Mouse (Mus musculus): ENCODE results near the gene Trpm8. TPM values are rescaled to one million over a fixed set of nuclear protein-coding genes. Genes with fewer than 3 reads are reported as not detected.
A peak's percentile ranks its signal among the peaks of the same experiment; 100 is the strongest.

Gene Trpm8
- polyA plus RNA-seq, 1 experiment = 0.02 TPM

GRCm38 (mm10) chr1:88250023-88250422 lies 27.4 kb upstream of the Trpm8 start:
- peaks cover 8% of the 10 kb centered on the region for H3K27me3 ChIP-seq (ENCODE audit: control insufficient read depth, insufficient read depth, insufficient read length)
- H3K79me2 ChIP-seq (ENCODE audit: control insufficient read depth, insufficient read depth) = no peaks in the 10 kb centered on the region
- TF ChIP-seq TCF12 (IDR thresholded peaks at IDR 0.05; ENCODE audit: insufficient read depth, poor library complexity, severe bottlenecking) (no peak), E2F4 (IDR thresholded peaks at IDR 0.05; ENCODE audit: insufficient read depth) (no peak), REST (IDR thresholded peaks at IDR 0.05; ENCODE audit: insufficient read depth, insufficient read length) (no peak), POLR2A (IDR thresholded peaks at IDR 0.05; ENCODE audit: insufficient read length, low read depth) (no peak), SRF (IDR thresholded peaks at IDR 0.05; ENCODE audit: control insufficient read depth, insufficient read length, low read depth) (no peak), TCF3 (IDR thresholded peaks at IDR 0.05; ENCODE audit: insufficient read length, low read depth) (no peak), MAX (IDR thresholded peaks at IDR 0.05; ENCODE audit: low read depth) (no peak), MYOD1 (IDR thresholded peaks at IDR 0.05; ENCODE audit: control insufficient read depth in 1 of 3, insufficient read length in 2 of 3, low read depth in 2 of 3) (no peak)
- H3K4me2 ChIP-seq (ENCODE audit: low read depth) = no peak overlapping the region
- no peaks in the 10 kb centered on the region for H3K36me3 ChIP-seq (ENCODE audit: control insufficient read depth, insufficient read depth)
- H3ac ChIP-seq (ENCODE audit: control insufficient read depth, insufficient read length) = no peak overlapping the region
- H3K4me3 ChIP-seq = no peak overlapping the region

GRCm38 (mm10) chr1:88253106-88253505 lies 24.4 kb upstream of the Trpm8 start:
- H3K27me3 ChIP-seq (ENCODE audit: control insufficient read depth, insufficient read depth, insufficient read length) = peaks cover 8% of the 10 kb centered on the region
- no peaks in the 10 kb centered on the region for H3K79me2 ChIP-seq (ENCODE audit: control insufficient read depth, insufficient read depth)
- no peak overlapping the region for H3ac ChIP-seq (ENCODE audit: control insufficient read depth, insufficient read length)
- H3K36me3 ChIP-seq (ENCODE audit: control insufficient read depth, insufficient read depth) = no peaks in the 10 kb centered on the region
- TF ChIP-seq TCF12 (IDR thresholded peaks at IDR 0.05; ENCODE audit: insufficient read depth, poor library complexity, severe bottlenecking) = no peak
- TF ChIP-seq MYOD1 (IDR thresholded peaks at IDR 0.05; ENCODE audit: control insufficient read depth in 1 of 3, insufficient read length in 2 of 3, low read depth in 2 of 3) = no peak
- TF ChIP-seq E2F4 (IDR thresholded peaks at IDR 0.05; ENCODE audit: insufficient read depth) = no peak
- TF ChIP-seq POLR2AphosphoS2 (IDR thresholded peaks at IDR 0.05; ENCODE audit: insufficient read length, low read depth) = no peak
- TF ChIP-seq CEBPB (IDR thresholded peaks at IDR 0.05; ENCODE audit: insufficient read depth, poor library complexity, severe bottlenecking) = no peak
- no peak overlapping the region for H3K4me3 ChIP-seq
- H3K4me2 ChIP-seq (ENCODE audit: low read depth) = no peak overlapping the region

- no peak overlapping the region for H3ac ChIP-seq (ENCODE audit: control insufficient read depth, insufficient read length)
- H3K4me2 ChIP-seq (ENCODE audit: low read depth) = no peak overlapping the region
- H3K36me3 ChIP-seq (ENCODE audit: control insufficient read depth, insufficient read depth) = no peaks in the 10 kb centered on the region
- no peaks in the 10 kb centered on the region for H3K79me2 ChIP-seq (ENCODE audit: control insufficient read depth, insufficient read depth)
- no peak overlapping the region for H3K4me3 ChIP-seq
- H3K27me3 ChIP-seq (ENCODE audit: control insufficient read depth, insufficient read depth, insufficient read length) = peaks cover 8% of the 10 kb centered on the region
- TF ChIP-seq MAX (IDR thresholded peaks at IDR 0.05; ENCODE audit: low read depth) = no peak
- no peak for TF ChIP-seq E2F4 (IDR thresholded peaks at IDR 0.05; ENCODE audit: insufficient read depth)
- TF ChIP-seq MYOG (IDR thresholded peaks at IDR 0.05; ENCODE audit: control insufficient read depth in 1 of 3, insufficient read depth in 1 of 3, insufficient read length in 2 of 3, low read depth in 2 of 3) = no peak
- no peak for TF ChIP-seq POLR2A (IDR thresholded peaks at IDR 0.05; ENCODE audit: insufficient read length, low read depth)
- no peak for TF ChIP-seq CEBPB (IDR thresholded peaks at IDR 0.05; ENCODE audit: insufficient read depth, poor library complexity, severe bottlenecking)
- no peak for TF ChIP-seq SRF (IDR thresholded peaks at IDR 0.05; ENCODE audit: control insufficient read depth, insufficient read length, low read depth)
- TF ChIP-seq TCF3 (IDR thresholded peaks at IDR 0.05; ENCODE audit: insufficient read length, low read depth) = no peak
- TF ChIP-seq USF1 (IDR thresholded peaks at IDR 0.05; ENCODE audit: low read depth) = no peak
These were observed 23.9 kb upstream of the Trpm8 start for GRCm38 (mm10) chr1:88253540-88253939.

GRCm38 (mm10) chr1:88254793-88255465 lies 22.5 kb upstream of the Trpm8 start:
- TF ChIP-seq MYOG (IDR thresholded peaks at IDR 0.05; ENCODE audit: control insufficient read depth in 1 of 3, insufficient read depth in 1 of 3, insufficient read length in 2 of 3, low read depth in 2 of 3) (no peak), CEBPB (IDR thresholded peaks at IDR 0.05; ENCODE audit: insufficient read depth, poor library complexity, severe bottlenecking) (no peak), TCF12 (IDR thresholded peaks at IDR 0.05; ENCODE audit: insufficient read depth, poor library complexity, severe bottlenecking) (peak; percentile 63)
- Histone ChIP-seq H3K36me3 (ENCODE audit: control insufficient read depth, insufficient read depth) (no peaks in the 10 kb centered on the region), H3ac (ENCODE audit: control insufficient read depth, insufficient read length) (no peak overlapping the region)

GRCm38 (mm10) chr1:88255466-88255857 lies 22.0 kb upstream of the Trpm8 start:
- TF ChIP-seq TCF3 (IDR thresholded peaks at IDR 0.05; ENCODE audit: insufficient read length, low read depth) = no peak
- no peak for TF ChIP-seq TCF12 (IDR thresholded peaks at IDR 0.05; ENCODE audit: insufficient read depth, poor library complexity, severe bottlenecking)
- TF ChIP-seq MYOD1 (IDR thresholded peaks at IDR 0.05; ENCODE audit: control insufficient read depth in 1 of 3, insufficient read length in 2 of 3, low read depth in 2 of 3) = no peak
- TF ChIP-seq POLR2A (IDR thresholded peaks at IDR 0.05; ENCODE audit: insufficient read length, low read depth) = no peak
- TF ChIP-seq MYOG (IDR thresholded peaks at IDR 0.05; ENCODE audit: control insufficient read depth in 1 of 3, insufficient read depth in 1 of 3, insufficient read length in 2 of 3, low read depth in 2 of 3) = no peak
- TF ChIP-seq E2F4 (IDR thresholded peaks at IDR 0.05; ENCODE audit: insufficient read depth) = no peak
- no peak for TF ChIP-seq SRF (IDR thresholded peaks at IDR 0.05; ENCODE audit: control insufficient read depth, insufficient read length, low read depth)
- Histone ChIP-seq H3K36me3 (ENCODE audit: control insufficient read depth, insufficient read depth) (no peaks in the 10 kb centered on the region), H3K79me2 (ENCODE audit: control insufficient read depth, insufficient read depth) (no peaks in the 10 kb centered on the region), H3K27me3 (ENCODE audit: control insufficient read depth, insufficient read depth, insufficient read length) (peaks cover 4% of the 10 kb centered on the region), H3K4me2 (ENCODE audit: low read depth) (no peak overlapping the region), H3K4me3 (no peak overlapping the region), H3ac (ENCODE audit: control insufficient read depth, insufficient read length) (no peak overlapping the region)

More at GRCm38 (mm10) chr1:88254793-88255465, 22.5 kb upstream of the Trpm8 start:
- H3K79me2 ChIP-seq (ENCODE audit: control insufficient read depth, insufficient read depth) = no peaks in the 10 kb centered on the region
- no peak overlapping the region for H3K4me3 ChIP-seq
- H3K27me3 ChIP-seq (ENCODE audit: control insufficient read depth, insufficient read depth, insufficient read length) = peaks cover 5% of the 10 kb centered on the region
- H3K4me2 ChIP-seq (ENCODE audit: low read depth) = peak overlapping the region; percentile 0
